Mouse (Mus musculus) embryonic facial prominence, embryonic 12.5 days (tissue): ENCODE measurements around the gene Rras. TPM values are rescaled to one million over a fixed set of nuclear protein-coding genes. Genes with fewer than 3 reads are reported as not detected.
A peak's percentile ranks its signal among the peaks of the same experiment; 100 is the strongest.

ENCODE experiments used
- ATAC-seq: fragments of 200-750 bp; cut with Nextera tagmentation; 2 replicates; pipeline ENCODE4 v1.8.0; 2017; ENCODE audit not compliant: insufficient number of reproducible peaks, insufficient read depth, low FRiP score, low TSS enrichment
- H3K27ac ChIP-seq: fragments of 300-500 bp; sonication (generic); 2 replicates; pipeline ENCODE4 v1.5.1; 2016; ENCODE audit warnings: mild to moderate bottlenecking
- H3K27me3 ChIP-seq: fragments of 300-500 bp; sonication (generic); 2 replicates; pipeline ENCODE4 v1.6.1; 2016; ENCODE audit warnings: mild to moderate bottlenecking, moderate library complexity
- H3K36me3 ChIP-seq: fragments of 300-500 bp; sonication (generic); 2 replicates; pipeline ENCODE4 v1.6.1; 2016; ENCODE audit warnings: mild to moderate bottlenecking
- H3K4me1 ChIP-seq: fragments of 300-500 bp; sonication (generic); 2 replicates; pipeline ENCODE4 v1.6.1; 2016
- H3K4me2 ChIP-seq: fragments of 300-500 bp; sonication (generic); replicated peaks from 2 replicates; pipeline ENCODE4 v1.6.1; 2016; ENCODE audit warnings: mild to moderate bottlenecking, moderate library complexity
- H3K4me3 ChIP-seq: fragments of 300-500 bp; sonication (generic); 2 replicates; pipeline ENCODE4 v1.5.1; 2016; ENCODE audit warnings: mild to moderate bottlenecking
- H3K9ac ChIP-seq: fragments of 300-500 bp; sonication (generic); 2 replicates; pipeline ENCODE4 v1.6.1; 2016; ENCODE audit warnings: mild to moderate bottlenecking, moderate library complexity
- H3K9me3 ChIP-seq: fragments of 300-500 bp; sonication (generic); 2 replicates; pipeline ENCODE4 v1.6.1; 2016; ENCODE audit warnings: mild to moderate bottlenecking, moderate library complexity
- WGBS: fragments of 180-500 bp; shearing (Covaris S2); methylation state at CpG from one replicate; pipeline ENCODE4 v1.1.7; 2016; 5-methylcytosine and 5-hydroxymethylcytosine counted together
- microRNA-seq: library from miRNA; unstranded; fragments of <30 nt; microRNA quantifications from one replicate; pipeline ENCODE4, GENCODE M21; 2017
- polyA plus RNA-seq: library from polyadenylated mRNA; unstranded; fragments of >200 nt; fragmentation: Nextera tagmentation; extraction: Ambion mirVana; gene quantifications from 2 replicates; pipeline ENCODE4 v1.2.1, GENCODE M21; 2016

Rras gene
- polyA plus RNA-seq, 1 experiment from 2014 or later = 26.1 TPM

DNA sequence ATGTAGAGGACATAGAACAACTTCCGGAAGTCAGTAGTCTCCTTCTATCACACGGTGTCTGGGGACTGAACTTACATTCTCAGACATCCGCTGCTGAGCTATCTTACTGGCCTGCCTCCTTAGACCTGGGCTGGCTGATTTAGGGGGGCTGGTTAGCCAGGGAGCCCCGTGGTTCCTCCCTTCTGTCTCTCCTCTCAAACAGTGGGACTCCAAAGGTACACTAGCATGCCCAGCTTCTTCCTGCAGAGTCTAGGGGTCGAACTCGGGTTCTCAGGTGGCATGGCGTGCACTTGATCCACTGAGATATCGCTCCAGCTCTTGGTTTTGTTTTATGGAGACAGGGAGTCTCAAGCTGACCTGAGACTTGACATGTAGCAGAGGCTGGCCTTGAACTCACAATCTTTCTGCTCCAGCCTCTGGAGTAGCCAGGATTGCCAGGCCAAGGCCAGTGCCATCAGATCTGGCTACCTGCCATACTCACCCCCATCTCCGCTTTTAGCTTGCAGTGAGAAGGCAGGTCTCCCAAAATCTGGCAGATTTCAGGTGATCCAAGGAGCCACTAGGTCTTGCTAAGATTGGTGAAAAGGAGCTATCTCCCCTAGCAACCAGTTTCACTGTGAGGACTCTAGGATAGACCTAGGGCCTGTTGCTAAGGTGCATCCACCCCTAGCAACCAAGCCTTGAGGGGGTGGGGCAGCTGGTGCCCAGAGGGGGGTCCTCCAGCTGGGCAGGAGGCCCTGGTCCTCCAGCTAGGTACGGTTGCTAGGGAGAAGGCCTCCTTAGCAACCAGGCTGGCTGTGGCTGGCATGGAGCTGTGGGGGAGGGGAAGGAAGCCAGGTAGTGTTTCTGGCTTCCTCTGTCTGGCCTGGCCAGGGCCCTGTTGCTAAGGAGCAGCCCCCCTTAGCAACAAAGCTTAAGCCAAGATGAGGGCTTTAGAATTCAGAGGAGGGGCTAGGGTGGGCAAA lies 41.1 kb downstream of the Rras start:
- Histone ChIP-seq H3K9ac (peak overlapping the region; percentile 10; the same call in 1 of the 2 replicates), H3K27ac (peak overlapping the region; percentile 50; the same call in 1 of the 2 replicates), H3K4me3 (no peak overlapping the region)

DNA sequence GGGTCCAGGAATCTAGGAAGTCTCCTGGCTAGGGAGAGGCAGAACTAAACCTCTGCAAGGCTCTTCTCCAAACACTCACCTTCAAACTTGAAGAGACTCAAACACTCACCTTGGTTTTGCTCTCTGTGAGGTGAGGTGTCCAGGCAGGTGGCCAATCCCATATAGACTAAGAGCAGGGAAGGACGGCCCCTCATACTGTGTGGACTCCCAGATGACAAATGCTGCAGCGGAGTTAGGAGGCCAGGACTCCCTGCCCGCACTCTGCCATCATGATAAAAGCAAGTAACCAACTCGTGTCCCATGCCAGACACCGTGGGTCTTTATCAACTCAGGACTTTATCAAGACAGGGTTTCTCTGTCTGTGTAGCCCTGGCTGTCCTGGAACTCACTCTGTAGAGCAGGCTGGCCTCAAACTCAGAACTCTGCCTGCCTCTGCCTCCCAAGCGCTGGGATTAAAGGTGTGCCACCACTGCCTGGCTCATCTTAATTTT lies 42.9 kb downstream of the Rras start:
- no peak for ATAC-seq
- Histone ChIP-seq H3K4me2 (no peak overlapping the region), H3K27ac (0 out of 2 replicates have a peak overlapping the region, but pooled peaks have one; percentile 90), H3K36me3 (no peaks in the 10 kb centered on the region), H3K9me3 (no peaks in the 10 kb centered on the region), H3K4me1 (peaks cover 21% of the 10 kb centered on the region), H3K4me3 (no peak overlapping the region), H3K9ac (no peak overlapping the region), H3K27me3 (no peaks in the 10 kb centered on the region)
- 88% methylated on average over 6 of the region's 6 CpGs for WGBS

More for the DNA sequence above, 41.1 kb downstream of the Rras start:
- no peak overlapping the region for H3K4me2 ChIP-seq
- no peaks in the 10 kb centered on the region for H3K36me3 ChIP-seq
- peaks cover 19% of the 10 kb centered on the region for H3K4me1 ChIP-seq
- WGBS = 76% methylated on average over 10 of the region's 10 CpGs
- ATAC-seq = no peak
- H3K9me3 ChIP-seq = no peaks in the 10 kb centered on the region
- H3K27me3 ChIP-seq = no peaks in the 10 kb centered on the region

DNA sequence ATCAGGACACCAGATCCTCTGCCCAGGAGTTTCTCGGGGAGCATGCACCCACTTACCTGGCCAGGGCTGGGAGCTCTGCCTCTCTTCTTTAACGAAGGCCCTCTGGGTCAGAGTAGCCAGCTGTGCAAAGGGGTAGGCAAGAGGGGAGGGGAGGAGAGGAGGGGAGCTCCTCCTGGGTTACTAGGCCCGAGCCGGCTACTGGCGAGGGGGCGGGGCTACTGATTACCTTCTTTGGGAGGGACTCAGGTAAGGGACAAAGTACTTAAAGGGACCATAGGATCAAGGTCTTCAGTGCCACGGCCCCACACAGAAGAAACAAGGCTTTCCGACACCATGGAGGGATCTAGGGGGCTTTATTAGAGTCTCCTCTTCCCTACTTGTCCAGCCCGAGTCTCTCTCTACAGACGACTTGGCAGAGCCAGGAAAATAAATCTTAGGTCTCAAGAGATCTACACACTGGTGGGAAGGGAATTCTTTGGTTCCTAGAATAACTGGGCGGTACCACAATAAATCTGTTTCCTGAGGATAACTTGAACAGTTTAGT lies 43.8 kb downstream of the Rras start:
- Histone ChIP-seq H3K36me3 (no peaks in the 10 kb centered on the region), H3K9ac (peak overlapping the region; percentile 28; the same call in 1 of the 2 replicates), H3K27me3 (no peaks in the 10 kb centered on the region), H3K4me2 (peak overlapping the region; percentile 55), H3K9me3 (no peaks in the 10 kb centered on the region), H3K4me3 (peak overlapping the region; percentile 60), H3K4me1 (peaks cover 21% of the 10 kb centered on the region), H3K27ac (peak overlapping the region; percentile 90)
- no peak for ATAC-seq
- 11% methylated on average over 11 of the region's 11 CpGs for WGBS

DNA sequence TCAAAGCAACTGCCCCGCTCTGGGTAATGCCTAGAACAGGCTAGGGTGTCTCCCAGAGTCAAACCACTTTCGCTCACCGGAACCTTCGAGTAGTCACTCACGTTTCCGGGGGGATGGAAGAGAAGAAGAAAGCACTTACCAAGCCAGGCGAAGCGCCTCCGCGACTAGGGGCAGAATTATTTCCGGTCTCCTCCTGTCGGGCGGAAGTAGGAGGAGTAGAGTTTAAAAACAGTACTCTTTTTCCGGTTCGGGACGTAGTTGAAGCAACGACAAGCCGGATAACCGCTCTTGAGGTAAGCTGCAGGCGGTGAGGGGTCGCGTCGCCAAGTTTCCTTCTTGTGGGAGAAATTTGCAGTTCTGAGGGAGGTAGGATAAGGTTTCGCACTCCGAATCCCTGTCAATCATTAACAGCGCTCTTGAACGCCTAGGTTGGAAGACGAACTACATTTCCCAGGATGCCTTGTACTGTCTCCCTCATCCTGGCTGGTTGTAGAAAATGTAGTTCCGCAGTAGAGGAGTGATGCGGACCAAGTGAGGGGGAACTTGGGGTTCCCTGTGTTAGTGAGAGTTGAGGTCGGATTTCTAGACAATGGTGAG lies 44.6 kb downstream of the Rras start, which contains the start of the genes Nosip and Prrg2:
TSS of gene Nosip (plus strand) at position 191 of the 597 bp plus-strand sequence.
TSS of gene Prrg2 (minus strand) at position 439 of the 597 bp plus-strand sequence.
- under 1% methylated on average over 31 of the region's 31 CpGs for WGBS

DNA sequence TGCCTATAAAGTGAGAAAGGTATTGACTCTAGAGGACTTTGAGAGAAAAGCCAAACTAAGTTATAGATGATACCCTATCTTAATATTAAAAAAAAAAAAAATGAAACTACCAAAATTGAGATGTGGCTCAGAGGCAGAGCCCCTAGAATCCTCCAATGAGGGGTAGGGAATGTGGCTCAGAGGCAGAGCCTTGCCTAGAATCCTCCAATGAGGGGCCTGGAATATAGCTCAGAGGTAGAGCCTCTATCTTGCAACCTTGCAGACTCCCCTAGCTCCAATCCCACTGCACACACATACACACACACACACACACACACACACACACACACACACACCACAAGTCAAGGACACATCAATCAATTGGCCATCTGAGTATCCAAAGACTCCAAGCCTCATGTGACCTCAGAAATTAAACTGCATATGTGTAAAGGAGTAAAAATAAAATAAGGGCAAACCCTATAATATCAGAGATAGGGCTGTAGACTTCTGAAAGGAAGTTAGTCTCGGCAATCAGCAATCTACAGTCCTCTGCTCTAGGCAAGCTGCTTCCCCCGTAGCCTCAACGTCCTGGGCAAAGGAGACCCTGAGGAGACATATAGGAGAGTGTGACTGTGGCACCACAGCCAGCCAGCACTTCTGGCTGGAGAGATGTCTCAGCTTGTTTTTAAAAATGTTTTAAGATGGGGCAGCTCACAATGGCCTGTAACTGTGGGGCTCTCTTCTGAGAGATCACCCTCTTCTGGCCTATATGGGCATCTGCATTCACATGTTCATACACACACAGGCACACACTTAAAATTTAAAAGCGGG lies 49.6 kb downstream of the Rras start:
- H3K9ac ChIP-seq = no peak overlapping the region
- no peaks in the 10 kb centered on the region for H3K36me3 ChIP-seq
- no peak overlapping the region for H3K4me2 ChIP-seq
- H3K27ac ChIP-seq = no peak overlapping the region
- no peak for ATAC-seq
- H3K4me1 ChIP-seq = peaks cover 8% of the 10 kb centered on the region; the same call in 1 of the 2 replicates
- no peaks in the 10 kb centered on the region for H3K9me3 ChIP-seq
- WGBS = 76% methylated on average over 4 of the region's 4 CpGs
- no peaks in the 10 kb centered on the region for H3K27me3 ChIP-seq
- H3K4me3 ChIP-seq = no peak overlapping the region

More for the DNA sequence above, 44.6 kb downstream of the Rras start, which contains the start of the genes Nosip and Prrg2:
- Histone ChIP-seq H3K9ac (peak within 1 kb of the TSS; percentile 58), H3K36me3 (no peaks in the 10 kb centered on the region), H3K9me3 (no peaks in the 10 kb centered on the region), H3K27ac (peak within 1 kb of the TSS; percentile 90), H3K4me3 (peak within 1 kb of the TSS; percentile 60), H3K4me2 (peak within 1 kb of the TSS; percentile 67), H3K4me1 (peaks cover 21% of the 10 kb centered on the region), H3K27me3 (no peaks in the 10 kb centered on the region)
- peak; percentile 80 for ATAC-seq

DNA sequence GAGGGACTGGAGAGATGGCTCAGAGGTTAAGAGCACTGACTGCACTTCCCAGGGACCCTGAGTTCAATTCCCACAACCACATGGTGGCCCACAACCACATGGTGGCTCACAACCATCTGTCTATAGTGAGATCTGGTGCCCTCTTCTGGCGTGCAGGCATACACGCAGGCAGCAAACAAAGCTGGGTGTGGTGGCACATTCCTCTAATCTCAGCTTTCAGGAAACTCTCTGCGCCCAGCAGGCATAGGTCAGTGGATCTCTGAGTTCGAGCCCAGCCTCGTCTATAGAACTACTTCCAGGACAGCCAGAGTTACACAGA lies 50.2 kb downstream of the Rras start:
- no peak for ATAC-seq
- Histone ChIP-seq H3K36me3 (no peaks in the 10 kb centered on the region), H3K27ac (no peak overlapping the region), H3K9ac (no peak overlapping the region), H3K9me3 (no peaks in the 10 kb centered on the region), H3K4me1 (peaks cover 8% of the 10 kb centered on the region; the same call in 1 of the 2 replicates), H3K4me2 (no peak overlapping the region), H3K4me3 (no peak overlapping the region), H3K27me3 (no peaks in the 10 kb centered on the region)
- WGBS = 17% methylated on average over 5 of the region's 5 CpGs

DNA sequence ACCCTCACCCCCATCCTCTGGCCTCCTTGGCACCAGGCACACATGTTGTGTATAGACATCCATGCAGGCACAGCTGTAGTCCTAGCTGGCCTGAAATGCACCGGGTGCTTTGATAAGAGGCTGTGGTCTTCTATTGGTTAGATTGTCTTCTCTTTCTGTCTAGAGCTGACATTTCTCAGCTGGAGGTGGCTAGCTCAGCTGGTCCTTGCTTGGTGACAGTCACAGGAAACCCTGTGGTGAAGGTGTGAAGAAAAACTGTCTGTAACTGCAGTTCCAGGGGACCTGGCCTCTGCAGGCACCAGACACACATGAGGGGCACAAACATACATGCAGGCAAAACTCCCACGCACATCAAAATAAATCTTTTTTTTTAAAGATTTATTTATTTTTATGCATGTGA lies 51.9 kb downstream of the Rras start:
- H3K4me1 ChIP-seq = no peaks in the 10 kb centered on the region
- H3K27ac ChIP-seq = no peak overlapping the region
- ATAC-seq = no peak
- peaks cover 9% of the 10 kb centered on the region for H3K36me3 ChIP-seq
- 89% methylated on average over 2 of the region's 2 CpGs for WGBS
- H3K9me3 ChIP-seq = no peaks in the 10 kb centered on the region
- H3K4me2 ChIP-seq = no peak overlapping the region
- no peak overlapping the region for H3K9ac ChIP-seq
- no peak overlapping the region for H3K4me3 ChIP-seq
- H3K27me3 ChIP-seq = no peaks in the 10 kb centered on the region

Small RNAs within 50 kb of the gene (microRNA-seq; reads per million reads assigned to microRNA genes)
- 1.3 reads per million for gene Mir7054

Other genes starting within 250 kb of the Rras start
- gene Nup62, start 201.9 kb upstream of the Rras start, polyA plus RNA-seq = 102 and 104 TPM in 2 replicates
- gene Il4i1, start 201.6 kb upstream of the Rras start, polyA plus RNA-seq = 1.2 and 2.5 TPM in 2 replicates
- 5.3 and 5.8 TPM in 2 replicates for gene Atf5, start 201.3 kb upstream of the Rras start, polyA plus RNA-seq
- 116 and 120 TPM in 2 replicates for gene Akt1s1, start 169.0 kb upstream of the Rras start, polyA plus RNA-seq
- gene Tbc1d17, start 168.9 kb upstream of the Rras start, polyA plus RNA-seq = 94.3 and 105 TPM in 2 replicates
- gene Pnkp, start 160.8 kb upstream of the Rras start, polyA plus RNA-seq = 29.0 and 30.4 TPM in 2 replicates
- gene Ptov1, start 148.2 kb upstream of the Rras start, polyA plus RNA-seq = 696 and 750 TPM in 2 replicates
- gene Med25, start 125.2 kb upstream of the Rras start, polyA plus RNA-seq = 113 and 123 TPM in 2 replicates
- 22.4 and 23.3 TPM in 2 replicates for gene Fuz, start 121.9 kb upstream of the Rras start, polyA plus RNA-seq
- 76.3 and 84.7 TPM in 2 replicates for gene Ap2a1, start 88.5 kb upstream of the Rras start, polyA plus RNA-seq
- 0.11 and 0.19 TPM in 2 replicates for gene Tsks, start 74.8 kb upstream of the Rras start, polyA plus RNA-seq
- gene Cpt1c, start 43.1 kb upstream of the Rras start, polyA plus RNA-seq = 32.9 and 35.6 TPM in 2 replicates
- 660 and 677 TPM in 2 replicates for gene Prmt1, start 31.4 kb upstream of the Rras start, polyA plus RNA-seq
- gene Irf3, start 20.3 kb upstream of the Rras start, polyA plus RNA-seq = 93.3 and 95.7 TPM in 2 replicates
- gene Bcl2l12, start 19.2 kb upstream of the Rras start, polyA plus RNA-seq = 79.9 and 83.5 TPM in 2 replicates
- 43.8 and 47.7 TPM in 2 replicates for gene Scaf1, start 1.6 kb upstream of the Rras start, polyA plus RNA-seq
- gene Prr12, start 34.9 kb downstream of the Rras start, polyA plus RNA-seq = 13.7 and 16.8 TPM in 2 replicates
- 63.0 and 64.4 TPM in 2 replicates for gene Nosip, start 44.5 kb downstream of the Rras start, polyA plus RNA-seq
- 23.9 and 25.0 TPM in 2 replicates for gene Prrg2, start 44.7 kb downstream of the Rras start, polyA plus RNA-seq
- 302 and 306 TPM in 2 replicates for gene Rcn3, start 74.3 kb downstream of the Rras start, polyA plus RNA-seq
- gene Fcgrt, start 85.9 kb downstream of the Rras start, polyA plus RNA-seq = 25.8 and 26.0 TPM in 2 replicates
- 1,448 and 1,491 TPM in 2 replicates for gene Rps11, start 106.5 kb downstream of the Rras start, polyA plus RNA-seq
- 1,339 and 1,342 TPM in 2 replicates for gene Rpl13a, start 110.8 kb downstream of the Rras start, polyA plus RNA-seq
- gene Gm45713, start 118.3 kb downstream of the Rras start, polyA plus RNA-seq = 0.22 and 0.27 TPM in 2 replicates
- gene Flt3l, start 118.5 kb downstream of the Rras start, polyA plus RNA-seq = 0.67 and 1.1 TPM in 2 replicates
- 90.4 and 93.0 TPM in 2 replicates for gene Pih1d1, start 136.3 kb downstream of the Rras start, polyA plus RNA-seq
- 43.8 and 45.2 TPM in 2 replicates for gene Aldh16a1, start 136.6 kb downstream of the Rras start, polyA plus RNA-seq
- 0.73 and 0.79 TPM in 2 replicates for gene Slc17a7, start 146.0 kb downstream of the Rras start, polyA plus RNA-seq
- gene Gfy, start 161.6 kb downstream of the Rras start, polyA plus RNA-seq = 0.39 and 0.56 TPM in 2 replicates
- gene Pth2, start 163.0 kb downstream of the Rras start, polyA plus RNA-seq = not detected in 2 replicates
- gene Ccdc155, start 186.9 kb downstream of the Rras start, polyA plus RNA-seq = 0.94 and 1.7 TPM in 2 replicates
- gene Dkkl1, start 194.2 kb downstream of the Rras start, polyA plus RNA-seq = 1.4 and 2.3 TPM in 2 replicates
- gene Tead2, start 197.8 kb downstream of the Rras start, polyA plus RNA-seq = 277 and 295 TPM in 2 replicates
- gene Cd37, start 221.2 kb downstream of the Rras start, polyA plus RNA-seq = 2.3 TPM in 2 replicates
- 0.22 TPM in 1 of 2 replicates, not detected in the other for gene Slc6a16, start 223.1 kb downstream of the Rras start, polyA plus RNA-seq